Mouse (Mus musculus) liver, adult 2 months (tissue): ENCODE measurements around the gene Ffar2. TPM values are rescaled to one million over a fixed set of nuclear protein-coding genes. Genes with fewer than 3 reads are reported as not detected.

ENCODE experiments used
- DNase-seq: peaks from one replicate; pipeline ENCODE4 v3.0.0-alpha.2; 2011; ENCODE audit warnings: low read depth, low spot score; ENCODE audit errors: extremely low read depth
- H3K27ac ChIP-seq: fragments of 200-500 bp; replicated peaks from 2 replicates; pipeline ENCODE4 v1.5.1; 2012; ENCODE audit warnings: low read depth, mild to moderate bottlenecking, control low read depth, inconsistent platforms, low read length; ENCODE audit not compliant: insufficient read depth
- H3K27me3 ChIP-seq: fragments of 200-500 bp; 2 replicates; pipeline ENCODE4 v1.6.1; 2012; ENCODE audit warnings: mild to moderate bottlenecking, moderate library complexity, low read length, inconsistent platforms; ENCODE audit not compliant: control insufficient read depth, insufficient read depth
- H3K36me3 ChIP-seq: fragments of 200-500 bp; 2 replicates; pipeline ENCODE4 v1.6.1; 2012; ENCODE audit warnings: low read length, inconsistent platforms; ENCODE audit not compliant: control insufficient read depth, insufficient read depth
- H3K4me1 ChIP-seq: fragments of 200-500 bp; 2 replicates; pipeline ENCODE4 v1.6.1; 2011; ENCODE audit warnings: low read length; ENCODE audit not compliant: control insufficient read depth, insufficient read depth
- H3K4me3 ChIP-seq: fragments of 200-500 bp; 2 replicates; pipeline ENCODE4 v1.5.1; 2011; ENCODE audit warnings: low read depth, mild to moderate bottlenecking, control low read depth, low read length, moderate library complexity; ENCODE audit not compliant: insufficient read depth
- H3K79me2 ChIP-seq: fragments of 200-500 bp; 2 replicates; pipeline ENCODE4 v1.6.1; 2012; ENCODE audit warnings: inconsistent platforms, mild to moderate bottlenecking, low read length, moderate library complexity; ENCODE audit not compliant: control insufficient read depth, insufficient read depth
- H3K9ac ChIP-seq: fragments of 200-500 bp; 2 replicates; pipeline ENCODE4 v1.6.1; 2012; ENCODE audit warnings: low read depth, mild to moderate bottlenecking, control low read depth, inconsistent platforms, low read length
- CTCF ChIP-seq: fragments of 200-500 bp; IDR thresholded peaks from 2 replicates; pipeline ENCODE4 v1.5.1; 2011; ENCODE audit warnings: low read depth, low read length, control low read depth
- POLR2A ChIP-seq: fragments of 200-500 bp; IDR thresholded peaks from 2 replicates; pipeline ENCODE4 v1.6.1; 2011; ENCODE audit warnings: low read length, control low read depth; ENCODE audit not compliant: insufficient read depth; ENCODE audit errors: extremely low read depth
- WGBS: fragments of 180-500 bp; shearing (Covaris S2); methylation state at CpG from one replicate; pipeline ENCODE4 v1.1.7; 2018; 5-methylcytosine and 5-hydroxymethylcytosine counted together
- polyA plus RNA-seq: library from polyadenylated mRNA; depleted of rRNA; stranded (reverse); fragments of >200 nt; gene quantifications from 2 replicates; pipeline ENCODE4 v1.2.3, GENCODE M21; 2012; rRNA removed
- total RNA-seq: library from RNA; depleted of rRNA; stranded (reverse); fragments of >200 nt; gene quantifications from 2 replicates; pipeline ENCODE4 v1.2.3, GENCODE M21; 2014; rRNA removed

Ffar2 gene
- total RNA-seq (0.09 and 0.13 TPM in 2 replicates), polyA plus RNA-seq (0.04 TPM in 1 of 2 replicates, not detected in the other)

DNA sequence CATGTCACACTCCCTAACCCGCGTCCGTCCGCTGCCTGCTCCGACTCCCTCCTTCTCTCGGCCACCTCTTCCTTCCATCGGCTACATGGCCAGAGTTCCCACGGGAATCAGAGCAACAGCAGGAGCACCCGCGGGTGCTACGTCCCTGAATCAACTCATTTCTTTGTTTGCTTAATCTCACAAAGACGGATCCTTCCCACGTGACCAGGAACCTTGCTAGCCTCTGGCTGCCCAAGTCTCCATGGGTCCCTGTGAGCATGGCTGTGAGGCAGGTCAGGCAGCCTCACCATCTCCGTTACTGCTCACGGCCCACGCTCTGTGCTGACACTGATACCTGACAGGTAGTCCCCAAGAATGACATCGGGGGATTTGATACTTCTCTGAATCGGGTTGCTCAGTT, at the start of gene Ffar2:
Gene Ffar2, minus strand, starts transcription at position 101 of the 400 bp plus-strand sequence.
- Histone ChIP-seq H3K4me1 (peaks cover 3% of the 10 kb centered on the region; the same call in 1 of the 2 replicates), H3K27me3 (no peaks in the 10 kb centered on the region), H3K9ac (no peak within 1 kb of the TSS), H3K27ac (no peak within 1 kb of the TSS), H3K36me3 (no peaks in the 10 kb centered on the region), H3K79me2 (no peaks in the 10 kb centered on the region), H3K4me3 (no peak within 1 kb of the TSS)
- 94% methylated on average over 18 of the region's 18 CpGs for WGBS
- TF ChIP-seq CTCF (no peak), POLR2A (no peak)
- DNase-seq, result no peak

DNA sequence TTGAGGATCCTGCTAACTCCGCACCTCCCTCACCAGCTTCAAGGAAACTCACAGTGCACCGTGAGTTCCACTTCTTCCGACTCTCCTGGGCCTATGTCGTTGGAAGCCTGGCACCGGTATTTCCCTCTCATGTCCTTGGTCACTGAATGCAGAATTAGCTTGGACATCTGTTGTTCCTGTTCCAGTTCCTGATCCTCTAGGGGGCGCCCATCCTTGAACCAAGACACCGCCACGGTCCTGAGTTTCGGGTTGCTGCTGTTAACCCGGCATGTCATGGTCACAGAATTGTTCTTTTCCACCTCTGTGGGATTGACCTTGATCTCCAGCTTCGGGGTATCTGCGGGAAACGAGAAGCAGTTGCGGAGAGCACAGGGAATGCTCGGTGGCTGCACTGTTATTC, 49.5 kb upstream of the Ffar2 start:
- no peaks in the 10 kb centered on the region for H3K27me3 ChIP-seq
- peaks cover 1% of the 10 kb centered on the region; the same call in 1 of the 2 replicates for H3K4me1 ChIP-seq
- no peak overlapping the region for H3K4me3 ChIP-seq
- peak; percentile 74 for DNase-seq
- no peak for TF ChIP-seq POLR2A
- TF ChIP-seq CTCF, result peak; percentile 83
- peak overlapping the region; percentile 8; the same call in 1 of the 2 replicates for H3K9ac ChIP-seq
- no peaks in the 10 kb centered on the region for H3K79me2 ChIP-seq
- H3K27ac ChIP-seq, result no peak overlapping the region
- WGBS, result 9% methylated on average over 15 of the region's 15 CpGs
- no peaks in the 10 kb centered on the region for H3K36me3 ChIP-seq

DNA sequence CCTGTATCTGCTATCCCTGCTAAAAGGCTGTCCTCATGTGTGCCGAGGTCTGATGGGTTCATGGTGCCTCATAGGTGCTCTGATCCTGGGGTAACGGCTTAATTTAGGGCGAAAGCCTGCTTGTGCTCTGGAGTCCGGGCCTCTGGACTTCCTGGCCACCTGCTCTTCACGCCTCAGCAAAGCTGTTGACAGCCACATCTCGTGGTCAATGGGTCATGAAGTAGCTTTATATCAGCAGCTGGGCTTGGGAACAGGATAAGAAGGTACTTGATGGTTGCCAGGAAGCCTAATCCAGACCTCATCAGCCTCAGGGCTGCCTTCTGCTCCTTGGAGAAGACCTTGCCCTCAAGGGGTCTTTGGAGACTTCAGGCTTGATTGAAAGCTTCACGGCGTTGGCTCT, 39.8 kb upstream of the Ffar2 start:
- no peak overlapping the region for H3K9ac ChIP-seq
- H3K27ac ChIP-seq, result no peak overlapping the region
- H3K4me3 ChIP-seq, result no peak overlapping the region
- H3K36me3 ChIP-seq, result no peaks in the 10 kb centered on the region
- H3K4me1 ChIP-seq, result no peaks in the 10 kb centered on the region
- no peak for DNase-seq
- no peaks in the 10 kb centered on the region for H3K79me2 ChIP-seq
- 79% methylated on average over 8 of the region's 8 CpGs for WGBS
- no peaks in the 10 kb centered on the region for H3K27me3 ChIP-seq
- TF ChIP-seq CTCF, result no peak
- TF ChIP-seq POLR2A, result no peak

DNA sequence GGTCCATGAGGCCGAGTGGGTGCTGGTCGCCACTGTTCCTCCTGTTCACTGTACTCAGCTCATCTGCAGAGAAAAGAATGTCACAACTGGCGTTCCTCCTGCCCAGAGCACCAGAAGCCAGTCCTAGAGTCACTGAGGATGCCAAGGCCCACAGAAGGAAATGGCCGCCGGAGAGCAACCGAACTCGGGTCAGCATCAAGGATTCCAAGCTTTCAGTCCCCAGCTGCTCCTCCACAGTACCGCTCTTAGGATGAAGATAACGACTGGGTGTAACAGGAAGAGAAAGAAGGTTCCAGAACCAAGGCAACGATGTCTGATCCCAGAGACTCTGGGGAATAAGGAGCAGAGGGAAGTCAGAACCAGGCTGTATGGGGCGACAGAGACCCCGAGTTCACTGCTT, 37.9 kb upstream of the Ffar2 start, which contains the start of gene Ffar1:
Gene Ffar1, minus strand, starts transcription at position 101 of the 400 bp plus-strand sequence.
- TF ChIP-seq POLR2A, result no peak
- TF ChIP-seq CTCF, result no peak
- Histone ChIP-seq H3K4me3 (no peak within 1 kb of the TSS), H3K36me3 (no peaks in the 10 kb centered on the region), H3K79me2 (no peaks in the 10 kb centered on the region), H3K9ac (no peak within 1 kb of the TSS), H3K27ac (no peak within 1 kb of the TSS), H3K27me3 (no peaks in the 10 kb centered on the region), H3K4me1 (no peaks in the 10 kb centered on the region)
- WGBS, result 85% methylated on average over 12 of the region's 12 CpGs
- no peak for DNase-seq

DNA sequence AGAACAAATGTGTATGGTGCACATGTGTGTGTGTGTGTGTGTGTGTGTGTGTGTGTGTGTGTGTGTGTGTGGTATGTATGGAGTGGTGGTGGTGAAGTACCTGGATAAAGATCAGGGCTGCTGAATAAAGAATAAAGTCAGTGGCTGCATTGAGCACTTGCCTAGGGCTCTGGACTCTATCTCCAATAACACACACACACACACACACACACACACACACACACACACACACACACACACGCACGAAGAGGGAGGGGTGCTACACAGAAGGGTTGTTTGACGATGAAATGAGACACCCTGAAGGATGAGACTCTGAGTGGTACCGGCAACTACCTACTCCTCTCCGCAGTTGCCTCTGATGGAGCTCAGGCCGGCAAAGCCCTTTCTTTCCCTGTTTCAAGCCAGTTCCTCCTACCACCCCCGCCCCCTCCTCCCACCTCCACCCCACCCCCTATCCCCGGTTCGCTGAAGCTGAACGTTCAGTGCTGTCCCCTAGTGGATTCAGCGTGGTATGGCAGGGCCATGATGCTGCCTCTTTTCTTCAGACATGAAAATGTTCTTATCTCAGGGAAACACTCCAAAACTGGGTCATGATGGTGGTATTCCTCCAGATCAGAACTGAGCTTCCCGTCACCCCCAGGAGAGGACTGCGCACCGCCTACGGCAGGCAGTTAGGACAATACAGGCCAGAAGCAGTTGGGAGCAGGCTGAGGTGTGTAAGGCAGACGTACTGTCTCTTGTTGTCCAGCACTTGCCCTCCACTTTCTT, 36.2 kb upstream of the Ffar2 start:
- TF ChIP-seq CTCF (peak; percentile 82), POLR2A (no peak)
- Histone ChIP-seq H3K4me1 (no peaks in the 10 kb centered on the region), H3K9ac (no peak overlapping the region), H3K36me3 (no peaks in the 10 kb centered on the region), H3K27ac (no peak overlapping the region), H3K27me3 (no peaks in the 10 kb centered on the region), H3K79me2 (no peaks in the 10 kb centered on the region), H3K4me3 (no peak overlapping the region)
- DNase-seq, result peak; percentile 35
- WGBS, result 13% methylated on average over 16 of the region's 16 CpGs

DNA sequence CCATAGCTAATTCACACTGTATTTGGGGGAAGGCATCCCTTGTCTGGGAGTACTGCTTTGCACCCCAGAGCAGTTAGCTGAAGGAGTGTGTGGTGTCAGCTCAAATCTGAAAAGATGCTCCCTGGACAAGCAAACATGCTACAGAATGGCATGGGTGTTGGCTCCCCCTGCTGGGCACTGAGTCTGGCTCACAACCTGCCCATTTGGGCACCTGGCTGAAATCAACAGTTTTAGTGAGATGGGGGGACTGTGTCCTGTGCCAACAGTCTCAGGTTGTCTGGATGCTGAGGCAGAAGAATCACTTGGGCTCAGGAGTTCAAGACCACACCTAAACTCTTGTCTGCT, 35.7 kb upstream of the Ffar2 start:
- Histone ChIP-seq H3K4me1 (no peaks in the 10 kb centered on the region), H3K27ac (no peak overlapping the region), H3K9ac (no peak overlapping the region), H3K79me2 (no peaks in the 10 kb centered on the region), H3K4me3 (no peak overlapping the region), H3K36me3 (no peaks in the 10 kb centered on the region), H3K27me3 (no peaks in the 10 kb centered on the region)
- peak; percentile 65 for DNase-seq
- TF ChIP-seq POLR2A (no peak), CTCF (peak; percentile 94)
